Mouse (Mus musculus): ENCODE data around the gene Ncln.

The Ncln gene

DNA sequence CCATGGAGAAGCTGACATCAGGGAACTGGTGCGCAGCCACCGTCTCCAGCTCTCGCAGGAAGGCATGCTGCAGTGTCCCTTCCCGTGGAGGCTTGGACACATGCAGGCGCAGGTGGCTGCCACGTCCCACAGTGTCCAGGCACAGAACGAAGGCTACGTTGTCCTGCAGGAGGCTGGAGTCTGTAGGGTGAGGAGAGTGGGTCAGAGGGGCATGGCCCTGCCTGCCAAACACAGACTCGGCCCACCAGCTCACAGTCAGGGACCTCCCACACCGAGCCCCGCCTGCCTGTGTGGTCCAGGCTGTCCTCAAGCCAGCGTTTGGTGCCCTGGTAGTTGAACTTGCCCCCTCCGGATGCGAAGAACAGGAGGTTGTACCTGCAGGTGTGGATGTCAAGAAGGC lies 6.3 kb downstream of the Ncln start:
- DNase-seq (ENCODE audit: low spot score): no peak

DNA sequence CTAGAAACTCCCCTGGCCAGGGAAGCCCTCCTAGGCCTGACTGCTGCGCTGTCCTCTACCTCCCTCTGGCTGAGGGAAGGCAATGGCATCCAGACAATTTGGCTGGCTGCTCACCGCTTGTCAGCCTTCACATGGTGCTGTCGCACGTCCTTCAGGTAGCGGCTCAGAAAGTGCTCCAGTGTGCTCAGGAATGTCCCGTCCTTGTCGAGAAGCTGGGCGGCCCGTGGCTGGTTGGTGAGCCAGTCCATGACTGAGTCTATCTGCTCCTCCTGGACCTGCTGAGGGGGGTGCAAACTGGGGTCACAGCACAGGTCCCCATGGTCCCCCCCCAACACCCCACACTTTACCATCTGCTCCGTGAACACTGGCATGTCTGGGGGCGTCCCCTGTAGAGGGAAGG lies 8.1 kb downstream of the Ncln start:
- peak; percentile 21 for DNase-seq (ENCODE audit: low spot score)

DNA sequence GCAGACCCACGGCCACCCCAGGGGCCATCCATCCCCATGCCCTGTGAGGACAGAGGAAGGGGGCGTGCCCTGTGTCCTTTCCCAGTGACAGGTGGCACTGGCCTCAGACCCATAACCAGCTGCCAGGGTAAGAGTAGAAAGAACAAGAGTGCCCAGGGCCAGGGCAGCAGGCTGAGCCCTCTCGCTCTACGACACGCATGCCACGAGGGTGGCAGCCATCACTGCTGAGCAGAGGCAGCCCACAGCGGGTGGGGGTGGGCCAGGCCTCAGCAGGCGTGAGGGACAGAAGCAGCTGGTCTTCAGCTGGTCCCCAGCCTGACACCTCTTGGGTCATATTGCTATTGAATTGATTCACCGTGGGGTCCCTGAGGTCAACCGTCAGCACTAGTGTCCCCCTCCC lies 9.7 kb downstream of the Ncln start:
- no peak for DNase-seq (ENCODE audit: low spot score)

DNA sequence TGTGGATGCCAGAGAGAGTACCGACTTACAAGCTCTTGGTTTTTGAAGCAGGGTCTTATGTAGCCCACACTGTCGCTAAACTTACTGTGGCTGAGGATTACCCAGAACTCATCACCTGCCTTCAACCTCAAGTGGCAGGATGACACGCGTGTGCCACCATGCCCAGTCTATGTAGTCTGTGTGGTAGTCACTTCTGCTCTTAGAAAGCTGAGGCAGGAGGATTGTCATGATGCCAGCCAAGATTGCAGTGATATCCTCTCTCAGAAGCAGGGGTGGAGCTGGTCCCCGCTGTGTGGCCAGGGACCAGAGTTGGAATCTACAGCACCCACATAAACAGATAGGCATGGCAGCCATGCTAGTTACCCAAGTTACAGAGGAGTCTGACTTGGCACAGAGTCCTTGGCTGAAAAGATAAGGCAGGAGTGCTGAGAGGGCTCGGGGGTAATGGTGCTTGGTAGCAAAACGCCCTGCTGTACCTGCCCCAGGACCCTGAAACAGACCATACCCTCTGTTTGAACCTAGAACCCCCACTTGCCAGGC lies 10.6 kb downstream of the Ncln start:
- DNase-seq (ENCODE audit: low spot score): no peak

DNA sequence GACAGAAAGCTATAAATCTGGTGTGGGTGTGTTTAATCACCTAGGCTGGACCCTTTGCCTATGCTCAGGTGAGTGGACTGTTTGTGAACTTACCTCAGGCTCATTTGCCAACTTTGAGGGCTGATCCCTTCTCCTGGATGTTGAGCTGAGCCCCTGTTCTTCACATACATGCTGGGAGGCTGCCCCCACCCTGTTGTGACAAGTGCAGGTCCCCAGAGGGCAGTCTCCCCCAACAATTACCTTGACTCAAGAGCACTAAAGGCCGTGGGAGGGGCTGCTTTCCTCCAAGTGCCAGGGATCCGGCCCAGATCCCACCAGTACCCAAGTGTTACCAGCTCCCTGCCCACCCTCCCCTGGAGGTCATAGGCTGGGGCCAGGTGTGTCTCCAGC lies 11.1 kb downstream of the Ncln start:
- DNase-seq (ENCODE audit: low spot score): no peak

DNA sequence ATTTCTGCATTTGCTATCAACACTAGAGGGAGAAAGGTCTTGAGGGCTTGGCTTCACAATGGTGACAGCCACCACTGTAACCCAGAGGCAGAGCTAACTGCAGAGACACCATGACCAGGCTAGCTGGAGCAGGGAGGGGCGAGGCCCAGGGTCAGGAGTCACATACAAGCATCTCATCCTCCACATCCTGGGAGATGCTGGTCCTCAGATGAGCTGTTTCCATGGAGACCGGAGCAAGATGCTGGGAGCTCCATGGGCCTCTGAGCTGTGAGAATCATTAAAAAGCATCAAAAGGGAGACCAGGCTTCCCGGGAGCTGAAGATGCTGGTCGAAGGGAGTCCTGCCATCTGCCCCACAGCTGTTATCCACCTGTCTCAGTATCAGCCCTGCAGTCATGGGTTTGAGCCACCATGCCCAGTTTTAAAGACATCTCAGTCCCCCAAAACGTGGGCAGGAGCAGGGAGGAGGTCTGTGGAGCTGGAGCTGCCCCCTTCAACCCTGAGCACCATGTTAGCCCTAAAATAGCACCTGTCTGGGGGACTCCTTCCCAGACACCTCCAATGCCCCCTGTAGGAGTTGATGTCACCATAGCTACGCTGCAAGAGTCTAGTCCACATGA lies 11.6 kb downstream of the Ncln start:
- DNase-seq (ENCODE audit: low spot score): no peak

GRCm38 (mm10) chr10:81483983-81484382 lies 12.2 kb downstream of the Ncln start:
- DNase-seq (ENCODE audit: low spot score): no peak

DNA sequence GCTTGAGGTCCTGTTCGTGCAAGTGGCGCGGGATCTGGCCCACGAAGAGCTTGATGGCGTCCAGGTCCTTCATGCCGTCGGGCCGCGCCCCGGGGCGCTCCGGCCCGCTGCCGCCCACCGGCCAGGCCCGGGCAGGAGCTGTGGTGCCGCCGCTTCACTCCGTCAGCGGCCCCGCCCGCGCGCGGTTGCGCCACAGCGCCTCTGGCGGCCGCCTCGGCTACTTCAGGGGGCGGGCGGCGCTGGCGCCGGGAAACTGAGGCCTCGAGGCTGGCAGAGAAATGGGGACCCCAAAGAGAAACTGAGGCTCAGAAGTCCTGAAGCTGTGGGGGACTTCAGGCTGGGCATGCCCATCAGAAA lies 13.7 kb downstream of the Ncln start, which contains the start of gene Celf5:
Celf5 (minus strand) TSS at position 177 of the 357 bp plus-strand sequence.
- peak; percentile 24 for DNase-seq (ENCODE audit: low spot score)

DNA sequence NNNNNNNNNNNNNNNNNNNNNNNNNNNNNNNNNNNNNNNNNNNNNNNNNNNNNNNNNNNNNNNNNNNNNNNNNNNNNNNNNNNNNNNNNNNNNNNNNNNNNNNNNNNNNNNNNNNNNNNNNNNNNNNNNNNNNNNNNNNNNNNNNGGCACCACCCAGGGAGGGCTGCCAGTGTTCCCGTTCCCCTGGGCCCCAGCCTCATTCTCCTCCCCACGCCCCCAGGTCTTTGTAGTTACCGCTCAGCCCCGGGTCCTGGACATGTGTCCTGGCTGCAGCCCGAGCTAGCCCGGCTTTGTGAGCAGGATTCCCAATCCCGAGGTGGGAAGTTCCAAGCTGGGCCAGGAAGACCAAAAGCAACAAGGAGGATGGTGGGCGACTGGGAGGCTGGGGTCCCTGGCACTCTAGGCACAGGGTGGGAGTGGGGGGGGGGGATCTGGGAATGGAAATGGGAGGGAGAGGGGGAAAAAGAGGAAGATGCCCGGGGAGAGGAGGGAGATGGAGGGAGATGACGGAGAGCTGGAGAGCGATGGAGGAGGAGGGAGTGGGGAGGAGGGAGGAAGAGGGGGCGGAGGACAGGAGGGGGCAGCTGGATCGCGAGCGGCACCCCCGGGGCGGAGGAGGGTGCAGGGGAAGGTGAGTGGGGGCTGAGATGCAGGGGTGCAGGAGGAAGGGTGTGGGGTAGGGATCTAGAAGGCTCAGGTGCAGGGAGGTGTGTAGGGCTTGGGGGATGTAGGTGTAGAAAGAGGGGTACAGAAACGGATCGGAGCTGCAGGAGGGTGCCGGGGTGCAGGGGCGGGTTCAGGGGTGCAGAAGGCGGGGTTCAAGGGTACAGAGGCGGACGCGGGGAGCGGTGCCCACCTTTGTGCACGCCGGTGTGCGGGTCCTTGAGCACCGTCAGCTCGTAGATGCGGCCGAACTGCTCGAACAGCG lies 14.3 kb downstream of the Ncln start:
- DNase-seq (ENCODE audit: low spot score): no peak

GRCm38 (mm10) chr10:81474461-81474860 lies 21.7 kb downstream of the Ncln start:
- DNase-seq (ENCODE audit: low spot score): no peak

DNA sequence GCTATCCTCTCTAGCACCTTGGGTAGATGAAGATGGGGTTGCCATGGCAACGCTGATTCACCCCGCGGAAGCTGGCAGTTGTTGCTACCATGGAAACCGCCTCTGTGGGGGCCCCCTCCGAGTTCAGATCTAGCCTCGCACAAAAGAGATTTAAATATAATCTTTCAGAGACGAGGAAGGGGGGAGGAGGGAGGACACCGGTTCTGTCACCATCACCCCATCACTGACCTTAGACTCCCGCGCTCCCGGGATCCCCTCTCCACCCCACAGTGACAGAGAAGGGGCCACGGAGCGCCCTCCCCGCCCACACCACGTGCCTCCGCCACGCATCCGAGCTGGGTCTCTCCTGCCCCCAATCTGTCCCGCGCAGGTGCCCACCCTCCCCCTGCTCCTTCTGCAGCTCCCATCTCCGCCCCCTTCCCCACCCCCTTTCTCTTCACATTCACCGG lies 23.2 kb downstream of the Ncln start:
- no peak for DNase-seq (ENCODE audit: low spot score)

- no peak for DNase-seq (ENCODE audit: low spot score)
Measured at GRCm38 (mm10) chr10:81472403-81473002, 23.7 kb downstream of the Ncln start.

DNA sequence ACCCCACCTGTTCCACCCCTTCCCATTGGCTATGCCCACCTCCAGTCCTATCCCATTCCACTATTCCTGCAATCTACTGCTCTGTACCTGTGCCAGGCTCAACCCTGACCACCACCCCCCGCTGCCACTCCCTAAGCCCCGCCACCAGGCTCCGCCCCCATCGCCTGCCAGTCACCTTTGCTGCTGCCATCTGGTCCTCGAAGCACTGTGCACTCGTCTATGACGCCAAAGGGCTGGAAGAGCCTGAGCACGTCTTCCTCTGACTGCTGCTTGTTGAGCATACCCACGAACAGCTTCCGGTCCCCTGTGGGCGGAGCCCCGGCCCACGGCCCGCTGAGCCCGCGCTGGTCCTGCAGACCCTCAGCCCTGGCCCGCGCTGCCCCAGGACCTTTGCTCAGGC lies 25.7 kb downstream of the Ncln start:
- no peak for DNase-seq (ENCODE audit: low spot score)

GRCm38 (mm10) chr10:81469253-81469652 lies 26.9 kb downstream of the Ncln start:
- no peak for DNase-seq (ENCODE audit: low spot score)

DNA sequence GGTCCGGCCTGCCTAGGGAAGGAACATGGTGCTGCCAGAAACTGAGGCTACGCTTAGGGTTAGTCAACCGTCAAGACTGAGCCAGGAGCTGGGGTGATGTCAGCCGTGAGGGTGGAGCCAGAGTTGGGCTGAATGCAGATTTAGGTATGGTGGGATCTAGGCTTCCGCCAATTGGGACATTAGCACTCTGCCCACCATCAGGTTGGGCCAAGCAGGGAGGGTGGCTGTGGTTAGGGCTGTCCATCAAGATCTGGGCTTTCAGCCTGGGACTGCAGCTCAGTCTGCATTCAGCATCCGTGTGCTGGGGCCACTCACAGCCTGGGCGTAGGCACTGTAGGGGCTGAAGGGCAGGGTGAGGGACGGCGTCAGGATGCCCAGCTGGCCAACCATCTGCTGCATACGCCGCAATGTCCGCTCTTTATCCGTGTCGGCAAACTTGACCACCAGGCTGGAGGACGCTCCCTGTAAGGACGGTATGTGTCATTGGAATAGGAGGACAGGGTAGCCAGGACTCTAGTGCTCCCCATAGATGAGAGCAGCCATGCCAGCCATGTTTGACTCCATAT lies 28.4 kb downstream of the Ncln start:
- no peak for DNase-seq (ENCODE audit: low spot score)

- DNase-seq (ENCODE audit: low spot score): no peak
Measured at GRCm38 (mm10) chr10:81466881-81467280, 29.3 kb downstream of the Ncln start.

GRCm38 (mm10) chr10:81466066-81466465 lies 30.1 kb downstream of the Ncln start:
- DNase-seq (ENCODE audit: low spot score): no peak

- no peak for DNase-seq (ENCODE audit: low spot score)
Measured at GRCm38 (mm10) chr10:81465265-81465645, 30.9 kb downstream of the Ncln start.

GRCm38 (mm10) chr10:81464405-81465264 lies 31.6 kb downstream of the Ncln start:
- peak; percentile 53 for DNase-seq (ENCODE audit: low spot score)

- DNase-seq (ENCODE audit: low spot score): no peak
Measured at GRCm38 (mm10) chr10:81463531-81463930, 32.7 kb downstream of the Ncln start.

GRCm38 (mm10) chr10:81462917-81463316 lies 33.3 kb downstream of the Ncln start:
- DNase-seq (ENCODE audit: low spot score): no peak

DNA sequence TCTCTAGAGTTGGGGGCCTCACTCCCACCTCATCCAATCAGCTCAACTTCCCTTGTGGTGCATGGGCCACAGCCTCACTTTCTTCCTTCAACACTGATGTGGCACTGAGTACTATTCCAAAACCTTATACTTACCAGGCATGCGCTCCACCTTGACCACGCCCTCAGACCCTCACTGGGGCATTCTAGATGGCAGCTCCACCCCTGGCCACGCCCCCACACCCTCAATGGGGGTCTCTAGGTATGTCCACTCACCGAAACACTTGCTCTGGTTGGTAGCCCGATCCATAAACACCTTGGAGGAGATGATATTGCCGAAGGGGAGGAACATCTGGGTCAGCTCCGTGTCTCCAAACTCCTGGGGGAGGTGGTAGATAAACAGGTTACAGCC lies 33.8 kb downstream of the Ncln start:
- no peak for DNase-seq (ENCODE audit: low spot score)

All from lung, postnatal 25 days (tissue).